Mouse (Mus musculus) midbrain, embryonic 16.5 days (tissue): ENCODE measurements around the gene Xndc1. TPM values are rescaled to one million over a fixed set of nuclear protein-coding genes. Genes with fewer than 3 reads are reported as not detected.
A peak's percentile ranks its signal among the peaks of the same experiment; 100 is the strongest.

Source experiments
- ATAC-seq: fragments of 200-750 bp; cut with Nextera tagmentation; 2 replicates; pipeline ENCODE4 v1.8.0; 2017; ENCODE audit warnings: moderate TSS enrichment
- H3K27ac ChIP-seq: fragments of 300-500 bp; sonication (generic); 2 replicates; pipeline ENCODE4 v1.5.1; 2014; ENCODE audit warnings: mild to moderate bottlenecking, low read length, mixed read lengths
- H3K27me3 ChIP-seq: fragments of 300-500 bp; sonication (generic); 2 replicates; pipeline ENCODE4 v1.6.1; 2014; ENCODE audit warnings: low read depth, low read length, mixed read lengths; ENCODE audit not compliant: control insufficient read depth, insufficient read depth
- H3K36me3 ChIP-seq: fragments of 300-500 bp; sonication (generic); 2 replicates; pipeline ENCODE4 v1.6.1; 2014; ENCODE audit warnings: mild to moderate bottlenecking, low read length, moderate library complexity, mixed read lengths; ENCODE audit not compliant: control insufficient read depth, insufficient read depth
- H3K4me1 ChIP-seq: fragments of 300-500 bp; sonication (generic); 2 replicates; pipeline ENCODE4 v1.6.1; 2014; ENCODE audit warnings: mild to moderate bottlenecking, low read length, mixed read lengths; ENCODE audit not compliant: control insufficient read depth, insufficient read depth
- H3K4me2 ChIP-seq: fragments of 300-500 bp; sonication (generic); 2 replicates; pipeline ENCODE4 v1.6.1; 2014; ENCODE audit warnings: mild to moderate bottlenecking, low read length, mixed read lengths
- H3K4me3 ChIP-seq: fragments of 300-500 bp; sonication (generic); 2 replicates; pipeline ENCODE4 v1.5.1; 2014; ENCODE audit warnings: low read depth, mild to moderate bottlenecking, low read length, moderate library complexity, mixed read lengths
- H3K9ac ChIP-seq: fragments of 300-500 bp; sonication (generic); 2 replicates; pipeline ENCODE4 v1.6.1; 2014; ENCODE audit warnings: low read depth, low read length, mixed read lengths
- H3K9me3 ChIP-seq: fragments of 300-500 bp; sonication (generic); replicated peaks from 2 replicates; pipeline ENCODE4 v1.6.1; 2014; ENCODE audit warnings: mild to moderate bottlenecking, low read length, mixed read lengths; ENCODE audit not compliant: control insufficient read depth, poor library complexity, severe bottlenecking
- WGBS: fragments of 180-500 bp; shearing (Covaris S2); extraction: QIAGEN DNeasy Blood & Tissue Kit; methylation state at CpG from one replicate; pipeline ENCODE4 v1.1.7; 2014; 5-methylcytosine and 5-hydroxymethylcytosine counted together
- polyA plus RNA-seq: library from polyadenylated mRNA; unstranded; fragments of >200 nt; fragmentation: Nextera tagmentation; extraction: Ambion mirVana; gene quantifications from 2 replicates; pipeline ENCODE4 v1.2.1, GENCODE M21; 2015

Xndc1 gene
- polyA plus RNA-seq, 1 experiment from 2014 or later, result 28.7 TPM

- Histone ChIP-seq H3K36me3 (0 out of 2 replicates have a peak, but pooled peaks cover under 1% of the 10 kb centered on the region), H3K4me1 (peaks cover 31% of the 10 kb centered on the region), H3K4me2 (peak overlapping the region; percentile 87), H3K9ac (peak overlapping the region; percentile 81), H3K27me3 (no peaks in the 10 kb centered on the region), H3K27ac (peak overlapping the region; percentile 86), H3K4me3 (peak overlapping the region; percentile 87), H3K9me3 (no peaks in the 10 kb centered on the region)
- WGBS, result 2% methylated on average over 9 of the region's 9 CpGs
- ATAC-seq, result peak; percentile 72
These were observed 661 bp upstream of the Xndc1 start for GRCm38 (mm10) chr7:102064655-102065045.

GRCm38 (mm10) chr7:102066363-102066762 lies 1.1 kb downstream of the Xndc1 start:
- Histone ChIP-seq H3K4me2 (peak overlapping the region; percentile 59), H3K4me3 (peak overlapping the region; percentile 87; the same call in 1 of the 2 replicates), H3K27ac (no peak overlapping the region), H3K9me3 (no peaks in the 10 kb centered on the region), H3K9ac (0 out of 2 replicates have a peak overlapping the region, but pooled peaks have one; percentile 25), H3K27me3 (no peaks in the 10 kb centered on the region), H3K4me1 (peaks cover 31% of the 10 kb centered on the region), H3K36me3 (no peaks in the 10 kb centered on the region)
- ATAC-seq, result no peak
- WGBS, result 77% methylated on average over 6 of the region's 6 CpGs

- H3K36me3 ChIP-seq, result peaks cover 35% of the 10 kb centered on the region
- H3K4me2 ChIP-seq, result no peak overlapping the region
- H3K9me3 ChIP-seq, result no peaks in the 10 kb centered on the region
- no peak for ATAC-seq
- no peak overlapping the region for H3K4me3 ChIP-seq
- no peaks in the 10 kb centered on the region for H3K4me1 ChIP-seq
- 66% methylated on average over 7 of the region's 7 CpGs for WGBS
- no peak overlapping the region for H3K9ac ChIP-seq
- no peaks in the 10 kb centered on the region for H3K27me3 ChIP-seq
- H3K27ac ChIP-seq, result no peak overlapping the region
These were observed 11.5 kb downstream of the Xndc1 start for GRCm38 (mm10) chr7:102076714-102077296.

GRCm38 (mm10) chr7:102078517-102078916 lies 13.2 kb downstream of the Xndc1 start:
- Histone ChIP-seq H3K9me3 (no peaks in the 10 kb centered on the region), H3K27ac (no peak overlapping the region), H3K27me3 (no peaks in the 10 kb centered on the region), H3K4me3 (no peak overlapping the region), H3K4me2 (no peak overlapping the region), H3K9ac (no peak overlapping the region), H3K4me1 (no peaks in the 10 kb centered on the region), H3K36me3 (peaks cover 38% of the 10 kb centered on the region)
- WGBS, result 79% methylated on average over 7 of the region's 7 CpGs
- ATAC-seq, result no peak

- ATAC-seq, result no peak
- H3K9ac ChIP-seq, result no peak overlapping the region
- H3K4me2 ChIP-seq, result no peak overlapping the region
- H3K4me3 ChIP-seq, result no peak overlapping the region
- no peaks in the 10 kb centered on the region for H3K27me3 ChIP-seq
- peaks cover 40% of the 10 kb centered on the region for H3K36me3 ChIP-seq
- no peak overlapping the region for H3K27ac ChIP-seq
- 95% methylated on average over 8 of the region's 8 CpGs for WGBS
- no peaks in the 10 kb centered on the region for H3K4me1 ChIP-seq
- H3K9me3 ChIP-seq, result no peaks in the 10 kb centered on the region
These were observed 15.0 kb downstream of the Xndc1 start for GRCm38 (mm10) chr7:102080311-102080710.

- WGBS, result 96% methylated on average over 5 of the region's 5 CpGs
- Histone ChIP-seq H3K27ac (no peak overlapping the region), H3K4me1 (no peaks in the 10 kb centered on the region), H3K36me3 (peaks cover 35% of the 10 kb centered on the region), H3K9me3 (no peaks in the 10 kb centered on the region), H3K4me3 (no peak overlapping the region), H3K27me3 (no peaks in the 10 kb centered on the region), H3K4me2 (no peak overlapping the region), H3K9ac (no peak overlapping the region)
- ATAC-seq, result no peak
These were observed 16.5 kb downstream of the Xndc1 start for GRCm38 (mm10) chr7:102081784-102082183.

- 76% methylated on average over 5 of the region's 5 CpGs for WGBS
- ATAC-seq, result no peak
- H3K4me1 ChIP-seq, result no peaks in the 10 kb centered on the region
- H3K27me3 ChIP-seq, result no peaks in the 10 kb centered on the region
- peaks cover 26% of the 10 kb centered on the region for H3K36me3 ChIP-seq
- H3K9ac ChIP-seq, result no peak within 1 kb of the TSS
- no peaks in the 10 kb centered on the region for H3K9me3 ChIP-seq
- H3K4me2 ChIP-seq, result no peak within 1 kb of the TSS
- H3K27ac ChIP-seq, result no peak within 1 kb of the TSS
- no peak within 1 kb of the TSS for H3K4me3 ChIP-seq
These were observed 17.5 kb downstream of the Xndc1 start, which contains the start of gene Trpc2 for GRCm38 (mm10) chr7:102082816-102083215. Gene Trpc2, plus strand, starts transcription at chr7:102083116.

- no peak overlapping the region for H3K4me3 ChIP-seq
These were observed 18.9 kb downstream of the Xndc1 start for GRCm38 (mm10) chr7:102084041-102084696.

GRCm38 (mm10) chr7:102087336-102087735 lies 22.0 kb downstream of the Xndc1 start:
- no peak for ATAC-seq
- no peaks in the 10 kb centered on the region for H3K27me3 ChIP-seq
- H3K4me3 ChIP-seq, result no peak overlapping the region
- H3K4me2 ChIP-seq, result no peak overlapping the region
- H3K9ac ChIP-seq, result no peak overlapping the region
- peaks cover 8% of the 10 kb centered on the region for H3K36me3 ChIP-seq
- no peak overlapping the region for H3K27ac ChIP-seq
- no peaks in the 10 kb centered on the region for H3K4me1 ChIP-seq
- no peaks in the 10 kb centered on the region for H3K9me3 ChIP-seq
- 93% methylated on average over 4 of the region's 4 CpGs for WGBS

More at GRCm38 (mm10) chr7:102084041-102084696, 18.9 kb downstream of the Xndc1 start:
- H3K9me3 ChIP-seq, result no peaks in the 10 kb centered on the region
- WGBS, result 92% methylated on average over 26 of the region's 26 CpGs
- H3K27me3 ChIP-seq, result no peaks in the 10 kb centered on the region
- no peak for ATAC-seq
- H3K27ac ChIP-seq, result no peak overlapping the region
- H3K9ac ChIP-seq, result no peak overlapping the region
- no peak overlapping the region for H3K4me2 ChIP-seq
- no peaks in the 10 kb centered on the region for H3K4me1 ChIP-seq
- peaks cover 20% of the 10 kb centered on the region for H3K36me3 ChIP-seq
